Mouse (Mus musculus): ENCODE results near the gene Hmx2. TPM values are rescaled to one million over a fixed set of nuclear protein-coding genes. Genes with fewer than 3 reads are reported as not detected.

Gene Hmx2
- polyA plus RNA-seq, 1 experiment from 2014 or later: 0.41 TPM

GRCm38 (mm10) chr7:131547481-131547880 is 1.1 kb upstream of the Hmx2 start:
- no peaks in the 10 kb centered on the region for H3K36me3 ChIP-seq
- H3K4me1 ChIP-seq: peaks cover 13% of the 10 kb centered on the region
- H3K4me3 ChIP-seq: no peak overlapping the region
- H3K9me3 ChIP-seq: no peaks in the 10 kb centered on the region
- H3K4me2 ChIP-seq (replicated peaks): no peak overlapping the region
- 2% methylated on average over 5 of the region's 5 CpGs for WGBS
- no peak for ATAC-seq (ENCODE audit: insufficient number of reproducible peaks, insufficient read depth, low FRiP score, low TSS enrichment)
- peaks cover 93% of the 10 kb centered on the region for H3K27me3 ChIP-seq
- no peak overlapping the region for H3K9ac ChIP-seq
- H3K27ac ChIP-seq: no peak overlapping the region

- Histone ChIP-seq H3K4me1 (peaks cover 12% of the 10 kb centered on the region), H3K9ac (no peak overlapping the region), H3K36me3 (no peaks in the 10 kb centered on the region), H3K4me3 (no peak overlapping the region), H3K27ac (no peak overlapping the region), H3K27me3 (peaks cover 94% of the 10 kb centered on the region), H3K9me3 (no peaks in the 10 kb centered on the region), H3K4me2 (replicated peaks) (no peak overlapping the region)
- ATAC-seq (ENCODE audit: insufficient number of reproducible peaks, insufficient read depth, low FRiP score, low TSS enrichment): no peak
- 4% methylated on average over 4 of the region's 4 CpGs for whole genome bisulfite sequencing
These were observed 2.9 kb downstream of the Hmx2 start for GRCm38 (mm10) chr7:131551471-131551870.

DNA sequence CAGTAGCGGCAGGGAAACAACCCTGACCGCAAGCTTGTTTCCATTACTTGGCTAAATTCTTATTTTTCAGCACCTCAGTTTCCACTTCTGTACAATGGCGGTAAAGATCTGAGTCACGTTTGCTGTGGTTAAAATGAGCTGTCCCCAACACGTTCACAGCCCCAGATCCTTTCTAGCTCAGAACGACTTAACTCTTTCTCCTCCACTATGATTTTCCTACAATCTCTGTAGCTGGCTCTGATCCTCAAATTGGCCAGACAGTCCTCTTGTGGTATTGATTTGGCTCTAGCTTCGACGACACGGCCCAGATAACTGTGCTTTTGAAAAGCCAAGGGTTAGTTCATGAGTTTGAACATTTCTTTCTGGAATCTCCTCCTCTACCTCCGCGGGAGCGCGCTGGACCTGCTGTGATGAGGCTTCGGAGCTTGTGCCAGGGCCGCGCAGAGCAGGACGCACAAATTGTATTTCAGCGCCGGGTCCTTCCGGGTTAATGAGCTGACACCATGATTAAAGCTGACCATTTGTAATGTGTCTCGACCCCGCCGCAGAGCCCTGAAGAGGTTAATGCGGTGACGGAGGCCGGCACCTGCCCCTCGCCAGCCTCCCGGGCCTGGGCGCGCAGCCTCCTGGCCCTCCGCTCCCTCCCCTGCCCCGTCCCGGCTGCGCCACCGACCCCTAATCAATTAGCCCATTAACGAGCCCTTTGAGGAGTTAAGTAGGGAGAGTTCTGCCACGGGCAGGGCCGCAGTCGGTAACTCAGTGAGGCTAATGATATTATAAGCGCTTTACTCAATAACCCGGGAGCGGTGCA is 3.6 kb downstream of the Hmx2 start:
- Histone ChIP-seq H3K9ac (no peak overlapping the region), H3K4me3 (no peak overlapping the region)
- no peak for ATAC-seq (ENCODE audit: insufficient number of reproducible peaks, insufficient read depth, low FRiP score, low TSS enrichment)

GRCm38 (mm10) chr7:131552781-131553180 is 4.2 kb downstream of the Hmx2 start:
- H3K4me1 ChIP-seq: peaks cover 12% of the 10 kb centered on the region
- WGBS: 2% methylated on average over 5 of the region's 5 CpGs
- no peak overlapping the region for H3K4me3 ChIP-seq
- H3K27ac ChIP-seq: no peak overlapping the region
- H3K36me3 ChIP-seq: no peaks in the 10 kb centered on the region
- H3K9me3 ChIP-seq: no peaks in the 10 kb centered on the region
- no peak overlapping the region for H3K4me2 ChIP-seq (replicated peaks)
- no peak overlapping the region for H3K9ac ChIP-seq
- ATAC-seq (ENCODE audit: insufficient number of reproducible peaks, insufficient read depth, low FRiP score, low TSS enrichment): no peak
- peaks cover 94% of the 10 kb centered on the region for H3K27me3 ChIP-seq

More for the DNA sequence above, 3.6 kb downstream of the Hmx2 start:
- peaks cover 12% of the 10 kb centered on the region for H3K4me1 ChIP-seq
- H3K27me3 ChIP-seq: peaks cover 94% of the 10 kb centered on the region
- no peak overlapping the region for H3K27ac ChIP-seq
- WGBS: under 1% methylated on average over 42 of the region's 42 CpGs
- H3K36me3 ChIP-seq: no peaks in the 10 kb centered on the region
- H3K4me2 ChIP-seq (replicated peaks): no peak overlapping the region
- H3K9me3 ChIP-seq: no peaks in the 10 kb centered on the region

DNA sequence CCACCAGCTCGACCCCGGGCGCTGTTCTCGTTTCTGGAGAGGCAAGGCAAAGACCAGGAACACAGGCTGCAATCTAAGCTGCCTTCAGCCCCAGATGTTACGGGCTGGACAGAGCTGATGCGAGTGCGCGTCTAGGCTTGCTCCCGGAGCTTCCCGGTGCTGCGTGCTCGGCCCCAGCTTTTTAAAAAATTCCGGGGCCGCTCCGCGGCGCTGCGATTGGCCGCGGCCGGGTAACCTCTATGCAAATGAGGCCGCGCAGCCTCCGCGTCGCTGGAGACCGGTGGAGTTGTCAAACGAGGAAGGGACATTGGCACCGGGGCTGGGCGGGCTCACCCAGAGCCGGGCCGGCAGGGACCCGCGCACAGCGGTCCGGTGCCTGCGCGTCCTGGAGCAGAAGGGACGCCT is 5.2 kb downstream of the Hmx2 start:
- Histone ChIP-seq H3K27me3 (peaks cover 92% of the 10 kb centered on the region), H3K9ac (peak overlapping the region; percentile 38; the same call in 1 of the 2 replicates), H3K36me3 (no peaks in the 10 kb centered on the region), H3K9me3 (no peaks in the 10 kb centered on the region), H3K4me1 (peaks cover 12% of the 10 kb centered on the region), H3K27ac (no peak overlapping the region), H3K4me3 (peak overlapping the region; percentile 37), H3K4me2 (replicated peaks) (peak overlapping the region; percentile 57)
- 0 out of 2 replicates have a peak, but pooled peaks have one; percentile 16 for ATAC-seq (ENCODE audit: insufficient number of reproducible peaks, insufficient read depth, low FRiP score, low TSS enrichment)
- 1% methylated on average over 38 of the region's 39 CpGs for WGBS

DNA sequence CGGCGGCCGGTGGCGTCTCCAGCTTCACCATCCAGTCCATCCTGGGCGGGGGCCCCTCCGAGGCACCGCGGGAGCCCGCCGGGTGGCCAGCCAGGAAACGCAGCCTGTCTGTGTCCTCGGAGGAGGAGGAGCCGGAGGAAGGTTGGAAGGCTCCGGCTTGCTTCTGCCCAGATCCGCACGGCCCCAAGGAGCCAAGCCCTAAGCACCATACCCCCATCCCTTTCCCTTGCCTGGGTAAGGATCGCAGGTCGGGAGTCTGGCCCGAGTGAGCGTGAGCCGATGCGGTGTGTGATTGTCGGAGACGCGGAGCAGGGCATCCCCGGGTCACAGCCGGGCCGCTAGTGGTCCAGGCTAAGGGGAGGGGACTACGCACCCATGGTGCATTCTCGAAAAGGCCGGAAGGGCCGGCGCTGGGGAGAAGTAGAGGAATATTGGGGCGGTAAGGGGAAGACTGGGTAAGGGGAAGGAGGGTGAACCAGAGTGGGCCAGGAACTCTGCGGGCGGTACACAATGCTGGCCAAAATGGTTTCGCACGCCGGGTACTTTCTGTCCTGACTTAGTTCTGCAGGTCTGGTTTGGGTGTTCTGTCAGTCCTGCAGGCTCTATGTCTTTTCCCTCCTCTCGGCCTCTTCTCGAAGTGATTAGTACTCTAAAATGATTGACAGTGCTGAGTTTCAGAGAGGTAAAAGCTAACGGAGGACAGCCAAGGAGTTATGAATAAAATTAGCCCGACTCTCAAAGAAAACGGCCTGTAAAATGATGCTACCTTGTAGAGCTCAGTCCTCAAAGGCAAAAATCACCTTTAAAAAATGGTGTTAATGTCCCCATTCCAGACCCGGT is 6.0 kb downstream of the Hmx2 start:
- H3K9me3 ChIP-seq: no peaks in the 10 kb centered on the region
- peak overlapping the region; percentile 57 for H3K4me2 ChIP-seq (replicated peaks)
- H3K27me3 ChIP-seq: peaks cover 84% of the 10 kb centered on the region
- H3K27ac ChIP-seq: no peak overlapping the region
- no peaks in the 10 kb centered on the region for H3K36me3 ChIP-seq
- under 1% methylated on average over 39 of the region's 45 CpGs for WGBS
- peaks cover 12% of the 10 kb centered on the region for H3K4me1 ChIP-seq
- H3K4me3 ChIP-seq: peak overlapping the region; percentile 37
- 0 out of 2 replicates have a peak, but pooled peaks have one; percentile 8 for ATAC-seq (ENCODE audit: insufficient number of reproducible peaks, insufficient read depth, low FRiP score, low TSS enrichment)
- H3K9ac ChIP-seq: peak overlapping the region; percentile 38; the same call in 1 of the 2 replicates

- H3K36me3 ChIP-seq: no peaks in the 10 kb centered on the region
- H3K4me3 ChIP-seq: peak overlapping the region; percentile 15; the same call in 1 of the 2 replicates
- no peak overlapping the region for H3K27ac ChIP-seq
- H3K9me3 ChIP-seq: no peaks in the 10 kb centered on the region
- ATAC-seq (ENCODE audit: insufficient number of reproducible peaks, insufficient read depth, low FRiP score, low TSS enrichment): no peak
- no peak overlapping the region for H3K9ac ChIP-seq
- under 1% methylated on average over 68 of the region's 68 CpGs for WGBS
- peak overlapping the region; percentile 26 for H3K4me2 ChIP-seq (replicated peaks)
- H3K4me1 ChIP-seq: peaks cover 12% of the 10 kb centered on the region
- peaks cover 75% of the 10 kb centered on the region for H3K27me3 ChIP-seq
These were observed 6.9 kb downstream of the Hmx2 start for GRCm38 (mm10) chr7:131555301-131556081.

DNA sequence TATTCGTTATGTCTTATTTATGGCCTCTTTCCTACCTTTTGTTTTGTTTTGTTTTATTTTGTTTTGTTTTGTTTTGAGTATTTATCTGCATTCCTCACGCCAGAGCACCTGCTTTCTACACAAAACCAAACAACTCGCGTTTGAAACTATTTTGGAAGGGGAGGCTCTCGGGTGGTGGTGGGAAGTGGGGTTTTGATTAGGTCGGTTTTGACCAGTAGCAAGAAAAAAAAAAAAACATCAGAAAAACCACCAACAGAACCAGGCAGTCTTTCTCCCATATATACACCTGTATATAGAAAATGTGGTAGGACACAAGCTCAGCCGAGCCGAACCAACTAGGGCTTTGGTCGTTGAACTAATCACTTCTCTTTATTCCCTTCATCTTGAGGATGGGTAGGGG is 7.5 kb downstream of the Hmx2 start:
- 1% methylated on average over 9 of the region's 9 CpGs for WGBS
- Histone ChIP-seq H3K9ac (no peak overlapping the region), H3K27me3 (peaks cover 69% of the 10 kb centered on the region), H3K4me1 (peaks cover 12% of the 10 kb centered on the region), H3K4me3 (no peak overlapping the region), H3K9me3 (no peaks in the 10 kb centered on the region), H3K27ac (no peak overlapping the region), H3K4me2 (replicated peaks) (0 out of 2 replicates have a peak overlapping the region, but pooled peaks have one; percentile 26), H3K36me3 (no peaks in the 10 kb centered on the region)
- no peak for ATAC-seq (ENCODE audit: insufficient number of reproducible peaks, insufficient read depth, low FRiP score, low TSS enrichment)

- H3K9me3 ChIP-seq: no peaks in the 10 kb centered on the region
- no peak for ATAC-seq (ENCODE audit: insufficient number of reproducible peaks, insufficient read depth, low FRiP score, low TSS enrichment)
- peaks cover 13% of the 10 kb centered on the region for H3K4me1 ChIP-seq
- H3K27ac ChIP-seq: no peak overlapping the region
- peaks cover 63% of the 10 kb centered on the region for H3K27me3 ChIP-seq
- H3K9ac ChIP-seq: no peak overlapping the region
- no peaks in the 10 kb centered on the region for H3K36me3 ChIP-seq
- peak overlapping the region; percentile 9; the same call in 1 of the 2 replicates for H3K4me3 ChIP-seq
- H3K4me2 ChIP-seq (replicated peaks): peak overlapping the region; percentile 20
- under 1% methylated on average over 37 of the region's 37 CpGs for whole genome bisulfite sequencing
These were observed 8.1 kb downstream of the Hmx2 start for GRCm38 (mm10) chr7:131556541-131557271.

GRCm38 (mm10) chr7:131557751-131558150 is 9.2 kb downstream of the Hmx2 start:
- WGBS: 43% methylated on average over 2 of the region's 2 CpGs
- Histone ChIP-seq H3K27me3 (peaks cover 52% of the 10 kb centered on the region), H3K9me3 (no peaks in the 10 kb centered on the region), H3K4me3 (no peak overlapping the region), H3K4me1 (peaks cover 19% of the 10 kb centered on the region), H3K27ac (no peak overlapping the region), H3K9ac (no peak overlapping the region), H3K4me2 (replicated peaks) (no peak overlapping the region), H3K36me3 (peaks cover 9% of the 10 kb centered on the region)
- ATAC-seq (ENCODE audit: insufficient number of reproducible peaks, insufficient read depth, low FRiP score, low TSS enrichment): no peak

Measured in embryonic facial prominence, embryonic 12.5 days (tissue).